Mouse (Mus musculus) embryonic facial prominence, embryonic 15.5 days (tissue): ENCODE results near the gene Uqcc3. TPM values are rescaled to one million over a fixed set of nuclear protein-coding genes. Genes with fewer than 3 reads are reported as not detected.

Experiments
- ATAC-seq: fragments of 200-750 bp; cut with Nextera tagmentation; 2 replicates; pipeline ENCODE4 v1.8.0; 2017; ENCODE audit warnings: low read depth, moderate TSS enrichment; ENCODE audit not compliant: insufficient number of reproducible peaks, low FRiP score, low TSS enrichment
- H3K27ac ChIP-seq: fragments of 300-500 bp; sonication (generic); replicated peaks from 2 replicates; pipeline ENCODE4 v1.5.1; 2015; ENCODE audit warnings: mild to moderate bottlenecking, inconsistent platforms
- H3K27me3 ChIP-seq: fragments of 300-500 bp; sonication (generic); 2 replicates; pipeline ENCODE4 v1.6.1; 2015; ENCODE audit warnings: inconsistent platforms
- H3K36me3 ChIP-seq: fragments of 300-500 bp; sonication (generic); 2 replicates; pipeline ENCODE4 v1.6.1; 2015; ENCODE audit warnings: mild to moderate bottlenecking, inconsistent platforms
- H3K4me1 ChIP-seq: fragments of 300-500 bp; sonication (generic); 2 replicates; pipeline ENCODE4 v1.6.1; 2015; ENCODE audit warnings: inconsistent platforms
- H3K4me2 ChIP-seq: fragments of 300-500 bp; sonication (generic); replicated peaks from 2 replicates; pipeline ENCODE4 v1.6.1; 2015; ENCODE audit warnings: mild to moderate bottlenecking, inconsistent platforms
- H3K4me3 ChIP-seq: fragments of 300-500 bp; sonication (generic); replicated peaks from 2 replicates; pipeline ENCODE4 v1.5.1; 2015; ENCODE audit warnings: mild to moderate bottlenecking, inconsistent platforms
- H3K9ac ChIP-seq: fragments of 300-500 bp; sonication (generic); 2 replicates; pipeline ENCODE4 v1.6.1; 2015; ENCODE audit warnings: inconsistent platforms
- H3K9me3 ChIP-seq: fragments of 300-500 bp; sonication (generic); replicated peaks from 2 replicates; pipeline ENCODE4 v1.6.1; 2016; ENCODE audit warnings: inconsistent platforms
- WGBS: fragments of 180-500 bp; shearing (Covaris S2); methylation state at CpG from one replicate; pipeline ENCODE4 v1.1.7; 2015; 5-methylcytosine and 5-hydroxymethylcytosine counted together
- polyA plus RNA-seq: library from polyadenylated mRNA; unstranded; fragments of >200 nt; fragmentation: Nextera tagmentation; extraction: Ambion mirVana; gene quantifications from 2 replicates; pipeline ENCODE4 v1.2.1, GENCODE M21; 2015

Uqcc3 gene
- polyA plus RNA-seq, 1 experiment from 2014 or later = 65.1 TPM

- peak; percentile 40 for ATAC-seq
- Histone ChIP-seq H3K27ac (peak within 1 kb of the TSS; percentile 90), H3K9me3 (no peaks in the 10 kb centered on the region), H3K4me1 (peaks cover 35% of the 10 kb centered on the region), H3K4me3 (peak within 1 kb of the TSS; percentile 88), H3K36me3 (peaks cover 37% of the 10 kb centered on the region), H3K4me2 (peak within 1 kb of the TSS; percentile 72), H3K9ac (peak within 1 kb of the TSS; percentile 89), H3K27me3 (no peaks in the 10 kb centered on the region)
- 2% methylated on average over 54 of the region's 54 CpGs for WGBS
Measured at GRCm38 (mm10) chr19:8892829-8893766, 12.4 kb upstream of the Uqcc3 start, which contains the start of gene Ints5. TSS of gene Ints5 (plus strand) at chr19:8893005.

- peak within 1 kb of the TSS; percentile 70 for H3K4me3 ChIP-seq
- peak within 1 kb of the TSS; percentile 89 for H3K9ac ChIP-seq
- peaks cover 22% of the 10 kb centered on the region for H3K4me1 ChIP-seq
- H3K27me3 ChIP-seq = no peaks in the 10 kb centered on the region
- H3K4me2 ChIP-seq = peak within 1 kb of the TSS; percentile 70
- no peaks in the 10 kb centered on the region for H3K9me3 ChIP-seq
- under 1% methylated on average over 58 of the region's 58 CpGs for WGBS
- peak; percentile 93 for ATAC-seq
- peak within 1 kb of the TSS; percentile 88 for H3K27ac ChIP-seq
- peaks cover 15% of the 10 kb centered on the region for H3K36me3 ChIP-seq
Measured at GRCm38 (mm10) chr19:8888511-8889385, 8.0 kb upstream of the Uqcc3 start, which contains the start of the genes 1810009A15Rik and Gm49416. TSS of gene 1810009A15Rik (plus strand) at chr19:8888853. TSS of gene Gm49416 (plus strand) at chr19:8888926.

- H3K27me3 ChIP-seq = no peaks in the 10 kb centered on the region
- peak overlapping the region; percentile 89 for H3K9ac ChIP-seq
- H3K36me3 ChIP-seq = peaks cover 15% of the 10 kb centered on the region
- peak overlapping the region; percentile 88 for H3K27ac ChIP-seq
- peaks cover 18% of the 10 kb centered on the region for H3K4me1 ChIP-seq
- peak overlapping the region; percentile 70 for H3K4me3 ChIP-seq
- H3K9me3 ChIP-seq = no peaks in the 10 kb centered on the region
- no peak for ATAC-seq
- H3K4me2 ChIP-seq = peak overlapping the region; percentile 70
- WGBS = 13% methylated on average over 19 of the region's 19 CpGs
Measured at GRCm38 (mm10) chr19:8887585-8888463, 7.1 kb upstream of the Uqcc3 start.

GRCm38 (mm10) chr19:8886916-8887584, 6.3 kb upstream of the Uqcc3 start:
- Histone ChIP-seq H3K9me3 (no peaks in the 10 kb centered on the region), H3K4me2 (peak overlapping the region; percentile 70; the same call in 1 of the 2 replicates), H3K27me3 (no peaks in the 10 kb centered on the region), H3K9ac (no peak overlapping the region; the same call in 1 of the 2 replicates), H3K4me3 (no peak overlapping the region), H3K27ac (peak overlapping the region; percentile 88), H3K36me3 (peaks cover 15% of the 10 kb centered on the region), H3K4me1 (peaks cover 18% of the 10 kb centered on the region)
- no peak for ATAC-seq
- 44% methylated on average over 1 of the region's 1 CpGs for WGBS

GRCm38 (mm10) chr19:8883616-8884015, 2.9 kb upstream of the Uqcc3 start, which contains the start of the genes Lbhd1 and Gm49403:
TSS of gene Lbhd1 (plus strand) at chr19:8883732.
TSS of gene Gm49403 (plus strand) at chr19:8883930.
- no peak for ATAC-seq
- no peak within 1 kb of the TSS for H3K9ac ChIP-seq
- no peak within 1 kb of the TSS for H3K4me3 ChIP-seq
- no peak within 1 kb of the TSS for H3K27ac ChIP-seq
- H3K9me3 ChIP-seq = no peaks in the 10 kb centered on the region
- peaks cover 26% of the 10 kb centered on the region for H3K4me1 ChIP-seq
- no peaks in the 10 kb centered on the region for H3K27me3 ChIP-seq
- H3K36me3 ChIP-seq = no peaks in the 10 kb centered on the region
- 74% methylated on average over 3 of the region's 3 CpGs for WGBS
- no peak within 1 kb of the TSS for H3K4me2 ChIP-seq

GRCm38 (mm10) chr19:8881034-8881392, 290 bp upstream of the Uqcc3 start:
- Histone ChIP-seq H3K9ac (peak overlapping the region; percentile 86), H3K27ac (peak overlapping the region; percentile 90; the same call in 1 of the 2 replicates), H3K27me3 (no peaks in the 10 kb centered on the region), H3K9me3 (no peaks in the 10 kb centered on the region), H3K36me3 (peaks cover 14% of the 10 kb centered on the region), H3K4me2 (peak overlapping the region; percentile 76), H3K4me3 (peak overlapping the region; percentile 76), H3K4me1 (peaks cover 15% of the 10 kb centered on the region)
- no peak for ATAC-seq
- WGBS = 9% methylated on average over 3 of the region's 3 CpGs

- H3K4me2 ChIP-seq = no peak overlapping the region
- no peak overlapping the region for H3K27ac ChIP-seq
- WGBS = 95% methylated on average over 7 of the region's 7 CpGs
- no peak for ATAC-seq
- no peak overlapping the region for H3K4me3 ChIP-seq
- no peaks in the 10 kb centered on the region for H3K27me3 ChIP-seq
- peaks cover 45% of the 10 kb centered on the region for H3K36me3 ChIP-seq
- no peak overlapping the region for H3K9ac ChIP-seq
- peaks cover 17% of the 10 kb centered on the region for H3K4me1 ChIP-seq
- H3K9me3 ChIP-seq = no peaks in the 10 kb centered on the region
Measured at GRCm38 (mm10) chr19:8875031-8875430, 5.7 kb downstream of the Uqcc3 start.

GRCm38 (mm10) chr19:8872266-8872840, 8.4 kb downstream of the Uqcc3 start:
- Histone ChIP-seq H3K27me3 (no peaks in the 10 kb centered on the region), H3K9ac (peak overlapping the region; percentile 96), H3K4me2 (peak overlapping the region; percentile 83), H3K36me3 (peaks cover 40% of the 10 kb centered on the region), H3K4me3 (peak overlapping the region; percentile 94), H3K4me1 (peaks cover 9% of the 10 kb centered on the region), H3K9me3 (no peaks in the 10 kb centered on the region), H3K27ac (0 out of 2 replicates have a peak overlapping the region, but pooled peaks have one; percentile 85)
- ATAC-seq = no peak
- WGBS = 64% methylated on average over 10 of the region's 10 CpGs

GRCm38 (mm10) chr19:8871267-8872186, 9.2 kb downstream of the Uqcc3 start, which contains the start of gene Ubxn1:
TSS of gene Ubxn1 (plus strand) at chr19:8871496.
- Histone ChIP-seq H3K9ac (peak within 1 kb of the TSS; percentile 96), H3K9me3 (no peaks in the 10 kb centered on the region), H3K27ac (peak within 1 kb of the TSS; percentile 85), H3K4me3 (peak within 1 kb of the TSS; percentile 94), H3K4me2 (peak within 1 kb of the TSS; percentile 83), H3K4me1 (peaks cover 9% of the 10 kb centered on the region), H3K27me3 (no peaks in the 10 kb centered on the region), H3K36me3 (peaks cover 35% of the 10 kb centered on the region)
- ATAC-seq = peak; percentile 97
- under 1% methylated on average over 59 of the region's 59 CpGs for whole genome bisulfite sequencing
